Comparison of ENCODE assay signal across 9 mouse cellular contexts in the genomic region with DNA sequence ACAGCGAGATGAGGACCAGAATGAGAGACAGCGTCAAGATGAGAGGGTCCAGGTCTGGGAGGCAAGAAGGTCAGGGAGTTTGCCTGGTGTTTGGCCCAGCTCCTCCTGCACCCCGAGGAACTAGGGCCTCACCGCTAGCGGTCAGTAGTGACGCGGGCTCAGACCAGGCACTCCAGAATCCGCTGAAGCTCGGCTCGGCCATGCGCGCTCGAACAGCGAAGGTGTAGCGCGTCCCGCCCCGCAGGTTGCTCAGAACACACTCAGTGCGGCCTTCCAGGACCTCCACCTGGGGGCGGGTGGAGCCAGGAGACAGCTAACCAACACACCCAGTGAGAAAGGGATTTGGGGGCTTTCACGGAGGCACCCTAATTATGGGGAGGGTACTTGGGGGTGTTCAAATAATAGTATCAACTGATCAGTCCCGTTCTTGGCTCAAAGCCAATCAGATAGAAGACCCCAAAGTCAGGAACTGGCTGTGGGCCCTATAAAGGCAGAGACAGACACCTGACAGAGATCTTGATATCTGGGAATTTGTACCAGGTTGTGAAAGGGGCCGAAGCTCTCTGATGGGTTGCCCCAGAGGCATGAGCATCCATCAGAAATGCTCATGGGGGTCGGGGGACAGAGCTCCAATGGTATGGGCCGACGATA. TPM values are rescaled to one million over a fixed set of nuclear protein-coding genes. Genes with fewer than 3 reads are reported as not detected.
A peak's percentile ranks its signal among the peaks of the same experiment; 100 is the strongest.
DNase-seq lines count a peak whose midpoint lies in the region; ATAC-seq and TF ChIP-seq lines count a peak whose summit lies in the region.
"Had no signal": no experiment of that assay in that cellular context is flagged by ENCODE, and none has a peak within 500 bp of the region (broad histone marks: within the 10 kb centered on the region; RNA-seq: fewer than 3 reads in every experiment).

No protein-coding gene starts in this region.

- 13% methylated on average over 26 of the region's 26 CpGs for WGBS in intestine, embryonic 16.5 days
- 25% methylated on average over 26 of the region's 26 CpGs for WGBS in lung, adult 2 months

- no peak overlapping the region for H3K4me2 ChIP-seq in intestine, embryonic 16.5 days (ENCODE audit: low read depth, low read length)

- 0 out of 2 replicates have a peak, but pooled peaks have one; percentile 5 for TF ChIP-seq EP300 in ES-Bruce4 (IDR thresholded peaks at IDR 0.05; ENCODE audit: insufficient read depth, low read depth, low read length)

- ATAC-seq in intestine, embryonic 16.5 days: no peak

- peak; percentile 50 for TF ChIP-seq CTCF in ES-Bruce4 (IDR thresholded peaks at IDR 0.05; ENCODE audit: low read depth, low read length)
- no peak for TF ChIP-seq CTCF in lung, adult 2 months (IDR thresholded peaks at IDR 0.05; ENCODE audit: insufficient read depth, low read length)

- H3K4me3 ChIP-seq in ES-Bruce4 (ENCODE audit: low read depth, low read length): peak overlapping the region; percentile 33
- H3K4me3 ChIP-seq in intestine, embryonic 16.5 days (ENCODE audit: low read length): peak overlapping the region; percentile 52; the same call in 1 of the 2 replicates
- no peak overlapping the region for H3K4me3 ChIP-seq in lung, adult 2 months (replicated peaks; ENCODE audit: extremely low read depth, low read depth, low read length)

- H3K27ac ChIP-seq in ES-Bruce4 (ENCODE audit: insufficient read depth, low read length): no peak overlapping the region
- no peak overlapping the region for H3K27ac ChIP-seq in intestine, embryonic 16.5 days (ENCODE audit: low read length)

- no peaks in the 10 kb centered on the region for H3K9me3 ChIP-seq in ES-Bruce4 (replicated peaks; ENCODE audit: control insufficient read depth, insufficient read depth, low read length, poor library complexity, severe bottlenecking)
- no peaks in the 10 kb centered on the region for H3K9me3 ChIP-seq in intestine, embryonic 16.5 days (ENCODE audit: control insufficient read depth, low read length)

- DNase-seq in embryo, embryonic 10 days (ENCODE audit: low spot score): peak; percentile 69
- DNase-seq in embryo, embryonic 10.5 days (ENCODE audit: low spot score): no peak
- peak; percentile 38 for DNase-seq in lung, adult 2 months
- no peak for DNase-seq in spleen, adult 12 weeks (ENCODE audit: low spot score)
- no peak for DNase-seq in left cerebral cortex, postnatal 14 days (ENCODE audit: low spot score in 2 of 2)
- no peak for DNase-seq in heart, postnatal 14 days

- H3K9ac ChIP-seq in ES-Bruce4 (ENCODE audit: low read depth, poor library complexity, severe bottlenecking): no peak overlapping the region
- no peak overlapping the region for H3K9ac ChIP-seq in intestine, embryonic 16.5 days (ENCODE audit: low read depth, low read length)

- intact Hi-C loops in left cerebral cortex, postnatal 14 days (cut with DNase I): loop anchor here (5.0 kb wide), 1 partner anchor 42 kb away; the partner anchor contains the start of genes Ccdc151 and Prkcsh
- intact Hi-C loops in heart, postnatal 14 days (cut with DNase I): no loop called here

- H3K4me1 ChIP-seq in ES-Bruce4 (ENCODE audit: control insufficient read depth, insufficient read depth, low read length): no peaks in the 10 kb centered on the region
- H3K4me1 ChIP-seq in intestine, embryonic 16.5 days (ENCODE audit: control insufficient read depth, insufficient read depth, low read length): peaks cover 29% of the 10 kb centered on the region
- peaks cover 22% of the 10 kb centered on the region for H3K4me1 ChIP-seq in lung, adult 2 months (ENCODE audit: control insufficient read depth, insufficient read depth, low read length)

- no peaks in the 10 kb centered on the region for H3K27me3 ChIP-seq in ES-Bruce4 (ENCODE audit: control insufficient read depth, insufficient read depth, low read length, poor library complexity, severe bottlenecking)
- H3K27me3 ChIP-seq in intestine, embryonic 16.5 days (replicated peaks; ENCODE audit: control insufficient read depth, insufficient read depth, low read length): peaks cover 29% of the 10 kb centered on the region

- TF ChIP-seq POLR2A in ES-Bruce4 (IDR thresholded peaks at IDR 0.05; ENCODE audit: insufficient read depth, low read length): no peak
- no peak for TF ChIP-seq POLR2A in lung, adult 2 months (IDR thresholded peaks at IDR 0.05; ENCODE audit: borderline replicate concordance, extremely low read depth, low read depth, low read length)

- no peaks in the 10 kb centered on the region for H3K36me3 ChIP-seq in ES-Bruce4 (ENCODE audit: control insufficient read depth, insufficient read depth, low read length, poor library complexity, severe bottlenecking)
- H3K36me3 ChIP-seq in intestine, embryonic 16.5 days (ENCODE audit: control insufficient read depth, insufficient read depth, low read length): no peaks in the 10 kb centered on the region

RNA-seq across cellular contexts. Expression of gene Epor, which starts 2.6 kb away (rescaled TPM):
- polyA plus RNA-seq in ES-Bruce4 (2011; ENCODE audit: insufficient read depth, insufficient read length, low read depth, missing spikeins): 0.57 and 1.9 TPM in 2 replicates
- 4.8 and 6.4 TPM in 2 replicates for polyA plus RNA-seq in intestine, embryonic 16.5 days (2015; fragmentation: Nextera tagmentation; extraction: Ambion mirVana)
- 10.7 and 11.1 TPM in 2 replicates for polyA plus RNA-seq in lung, adult 2 months (2012; rRNA removed)
- 1 to 10 TPM; 1.4 to 3.4 TPM for total RNA-seq in left cerebral cortex, postnatal 14 days (2021)
- 1 to 10 TPM; 1.6 to 2.5 TPM for total RNA-seq in heart, postnatal 14 days (2021)

RNA-seq across cellular contexts. Expression of gene Swsap1, which starts 5.1 kb away (rescaled TPM):
- 8.5 TPM in 2 replicates for polyA plus RNA-seq in ES-Bruce4 (2011; ENCODE audit: insufficient read depth, insufficient read length, low read depth, missing spikeins)
- 5.9 and 6.5 TPM in 2 replicates for polyA plus RNA-seq in intestine, embryonic 16.5 days (2015; fragmentation: Nextera tagmentation; extraction: Ambion mirVana)
- polyA plus RNA-seq in lung, adult 2 months (2012; rRNA removed): 10.1 and 10.8 TPM in 2 replicates
- 10 to 100 TPM; 14.4 to 15.0 TPM for total RNA-seq in left cerebral cortex, postnatal 14 days (2021)
- total RNA-seq in heart, postnatal 14 days (2021): 1 to 10 TPM; 6.1 to 7.0 TPM

RNA-seq across cellular contexts. Expression of gene Plppr2, which starts 23.9 kb away (rescaled TPM):
- 5.4 and 5.6 TPM in 2 replicates for polyA plus RNA-seq in ES-Bruce4 (2011; ENCODE audit: insufficient read depth, insufficient read length, low read depth, missing spikeins)
- 5.2 and 6.2 TPM in 2 replicates for polyA plus RNA-seq in intestine, embryonic 16.5 days (2015; fragmentation: Nextera tagmentation; extraction: Ambion mirVana)
- polyA plus RNA-seq in lung, adult 2 months (2012; rRNA removed): 15.6 and 19.2 TPM in 2 replicates
- total RNA-seq in left cerebral cortex, postnatal 14 days (2021): 100 to 1,000 TPM; 262 to 263 TPM
- total RNA-seq in heart, postnatal 14 days (2021): 1 to 10 TPM; 1.8 to 2.0 TPM
- total RNA-seq: CH12.LX had no signal

RNA-seq across cellular contexts. Expression of gene Rgl3, which starts 28.6 kb away (rescaled TPM):
- polyA plus RNA-seq in ES-Bruce4 (2011; ENCODE audit: insufficient read depth, insufficient read length, low read depth, missing spikeins): 9.2 and 9.7 TPM in 2 replicates
- 1.7 and 2.0 TPM in 2 replicates for polyA plus RNA-seq in intestine, embryonic 16.5 days (2015; fragmentation: Nextera tagmentation; extraction: Ambion mirVana)
- 24.8 and 30.6 TPM in 2 replicates for polyA plus RNA-seq in lung, adult 2 months (2012; rRNA removed)
- 1 to 10 TPM; 1.7 to 2.4 TPM for total RNA-seq in left cerebral cortex, postnatal 14 days (2021)
- total RNA-seq in heart, postnatal 14 days (2021): 1 to 10 TPM; 1.0 to 1.3 TPM
- total RNA-seq: CH12.LX had no signal

RNA-seq across cellular contexts. Expression of gene Tmem205, which starts 33.3 kb away (rescaled TPM):
- 19.9 and 21.4 TPM in 2 replicates for polyA plus RNA-seq in ES-Bruce4 (2011; ENCODE audit: insufficient read depth, insufficient read length, low read depth, missing spikeins)
- 93.9 and 97.0 TPM in 2 replicates for polyA plus RNA-seq in intestine, embryonic 16.5 days (2015; fragmentation: Nextera tagmentation; extraction: Ambion mirVana)
- polyA plus RNA-seq in lung, adult 2 months (2012; rRNA removed): 190 and 194 TPM in 2 replicates
- total RNA-seq in left cerebral cortex, postnatal 14 days (2021): 10 to 100 TPM; 28.0 to 33.5 TPM
- total RNA-seq in heart, postnatal 14 days (2021): 10 to 100 TPM; 22.7 to 27.6 TPM

Comparison
In these comparisons a context has a peak if more than half of its experiments do, and no peak if none do; other contexts are left out.
1. DNase-seq: peak in embryo, embryonic 10 days (single experiment) and lung, adult 2 months (single experiment); none in embryo, embryonic 10.5 days (single experiment), spleen, adult 12 weeks (single experiment), left cerebral cortex, postnatal 14 days (0 of 2) and heart, postnatal 14 days (0 of 2).